Mouse (Mus musculus) CD4-positive, CD25-positive, alpha-beta regulatory T cell, adult 2 months (primary cell): Measurements from ENCODE around the gene Pik3c2b.

Experiments used
- DNase-seq: peaks from one replicate; pipeline ENCODE4 v3.0.0-alpha.2; 2012; ENCODE audit warnings: low read depth, low spot score

Gene Pik3c2b

DNA sequence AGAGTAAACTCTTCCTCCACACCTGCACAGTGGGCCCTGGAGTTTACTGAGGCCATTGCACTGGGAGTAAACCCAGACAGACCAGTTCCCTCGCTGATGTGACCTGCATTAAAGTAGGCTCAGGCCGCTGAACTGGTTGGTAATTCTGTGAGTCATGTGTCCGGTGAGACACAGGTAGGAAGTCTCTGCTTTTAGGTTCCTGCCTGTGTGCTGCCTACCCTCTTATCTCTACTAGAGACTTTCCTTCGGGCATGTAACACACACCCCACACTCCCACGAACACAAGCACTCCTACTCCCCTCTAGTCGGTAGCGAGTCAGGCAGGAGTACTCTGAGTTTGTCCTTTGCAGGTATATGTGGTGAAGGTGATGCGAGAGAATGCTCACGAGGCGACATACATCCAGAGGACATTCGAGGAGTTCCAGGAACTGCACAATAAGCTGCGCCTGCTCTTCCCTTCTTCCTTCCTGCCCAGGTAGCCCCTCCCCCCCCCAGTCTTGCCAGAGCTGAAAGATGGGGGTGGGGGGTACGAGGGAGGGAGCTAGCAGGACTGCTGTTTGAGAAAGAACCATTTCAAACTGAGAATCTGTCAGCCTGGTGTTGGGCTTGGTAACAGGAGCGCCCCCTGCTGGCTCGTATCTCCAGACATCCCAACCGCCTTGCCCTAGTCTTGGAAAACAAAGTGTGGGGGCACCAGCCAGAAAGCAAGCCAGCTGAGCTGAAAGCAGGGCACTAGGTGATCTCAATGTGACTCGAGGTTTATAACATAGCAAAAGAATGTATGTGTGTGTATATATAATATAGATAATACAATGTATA lies 55.7 kb downstream of the Pik3c2b start:
- peak; percentile 87 for DNase-seq

DNA sequence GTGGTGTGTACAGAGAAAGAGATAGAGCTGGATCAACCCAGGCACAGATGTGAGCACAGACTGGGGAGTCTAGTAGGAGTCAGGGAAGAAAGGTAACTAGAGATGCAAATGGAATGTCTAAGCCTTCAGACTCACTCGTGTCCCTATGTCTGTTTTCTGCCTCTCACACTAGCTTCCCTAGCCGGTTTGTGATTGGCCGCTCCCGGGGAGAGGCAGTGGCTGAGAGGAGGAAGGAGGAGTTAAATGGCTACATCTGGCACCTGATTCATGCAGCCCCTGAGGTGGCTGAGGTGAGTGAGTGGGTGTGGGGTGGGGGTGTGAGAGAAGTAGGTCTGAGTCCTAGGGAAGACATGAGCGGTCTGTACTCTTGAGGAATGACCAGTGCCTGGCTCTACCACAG lies 56.6 kb downstream of the Pik3c2b start:
- DNase-seq = no peak

DNA sequence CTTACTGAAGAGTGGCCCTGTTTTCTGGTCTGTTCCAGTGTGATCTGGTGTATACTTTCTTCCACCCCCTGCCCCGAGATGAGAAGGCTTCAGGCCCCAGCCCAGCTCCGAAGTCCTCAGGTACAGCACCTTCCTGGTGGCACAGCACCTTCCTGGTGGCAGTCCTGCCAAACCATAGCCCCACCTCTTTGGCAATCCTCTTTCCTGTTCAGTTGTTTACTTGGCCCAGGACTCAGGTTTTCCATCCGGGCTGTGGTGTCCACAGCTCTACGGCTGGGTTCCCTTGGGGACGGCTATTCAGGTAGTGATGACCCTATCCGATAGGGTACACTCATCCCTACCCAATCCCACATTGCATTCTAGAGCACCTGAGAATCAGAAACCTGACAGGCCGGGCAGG lies 57.8 kb downstream of the Pik3c2b start:
- no peak for DNase-seq

DNA sequence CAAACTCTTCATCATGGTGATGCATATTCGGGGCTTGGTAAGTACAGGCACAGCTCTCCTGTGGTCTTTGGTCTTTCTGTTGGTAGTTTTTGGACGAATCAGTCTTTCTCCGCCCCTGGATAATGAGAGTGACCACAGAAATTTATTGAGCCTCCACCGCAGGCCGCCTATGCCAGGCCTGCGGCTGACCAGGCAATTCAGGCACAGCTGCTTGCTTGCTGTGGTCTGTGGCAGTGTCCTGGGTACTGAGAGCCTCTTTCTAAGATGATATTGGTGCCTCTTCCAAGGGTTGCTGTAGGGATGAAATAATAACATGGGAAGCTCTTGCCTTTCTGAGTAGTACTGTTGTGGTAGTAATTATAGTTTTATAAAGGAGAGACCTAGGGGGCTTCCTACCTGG lies 58.4 kb downstream of the Pik3c2b start:
- no peak for DNase-seq

DNA sequence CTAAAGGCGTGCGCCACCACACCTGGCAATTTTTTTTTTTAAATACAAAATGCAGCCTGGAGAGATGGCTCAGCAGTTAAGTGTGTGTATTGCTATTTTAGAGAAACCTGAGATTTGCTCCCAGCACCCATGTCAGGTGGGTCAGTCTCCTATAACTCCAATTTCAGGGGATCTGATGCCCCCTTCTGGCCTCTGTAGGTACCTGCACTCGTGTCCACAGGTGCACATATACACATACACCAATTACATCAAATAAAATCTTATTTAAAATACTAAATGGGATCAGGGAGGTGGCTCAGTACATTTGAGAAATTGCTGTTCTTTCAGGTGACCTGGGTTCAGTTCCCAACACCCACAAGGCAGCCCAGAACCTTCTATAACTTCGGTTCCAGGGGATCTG lies 70.6 kb downstream of the Pik3c2b start:
- DNase-seq = no peak

DNA sequence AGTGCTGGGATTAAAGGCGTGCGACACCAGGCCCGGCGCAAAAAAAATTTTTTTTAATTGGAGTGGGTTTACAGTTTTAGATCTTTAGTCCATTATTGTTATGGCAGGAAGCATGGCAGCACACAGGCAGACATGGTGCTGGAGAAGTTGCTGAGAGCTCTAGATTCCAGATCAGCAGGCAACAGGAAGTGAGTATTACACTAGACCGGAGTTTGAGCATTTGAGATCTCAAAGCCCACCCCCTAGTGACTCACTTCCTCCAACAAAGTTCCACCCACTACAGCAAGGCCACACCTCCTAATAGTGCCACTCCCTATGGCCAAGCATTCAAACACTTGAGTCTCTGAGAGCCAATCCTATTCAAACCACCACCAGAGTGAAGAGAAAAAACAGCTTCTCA lies 72.7 kb downstream of the Pik3c2b start:
- DNase-seq = no peak

DNA sequence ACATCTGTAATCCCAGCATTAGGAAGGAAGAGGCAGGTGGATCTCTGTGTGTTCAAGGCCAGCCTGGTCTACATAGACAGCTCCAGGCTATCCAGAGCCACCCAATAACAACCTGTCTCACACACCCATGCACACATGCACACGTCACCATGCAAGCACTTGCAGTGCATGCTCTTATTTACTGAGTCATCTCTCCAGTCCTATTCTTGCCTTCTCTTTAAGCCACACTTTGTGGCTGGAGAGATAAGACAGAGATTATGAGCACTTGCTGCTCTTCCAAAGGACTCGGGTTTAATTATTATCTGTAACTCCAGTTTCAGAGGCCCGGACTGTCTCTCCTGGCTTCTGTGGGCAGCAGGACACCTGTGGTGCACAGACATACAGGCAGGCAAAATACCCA lies 73.4 kb downstream of the Pik3c2b start:
- DNase-seq = no peak

DNA sequence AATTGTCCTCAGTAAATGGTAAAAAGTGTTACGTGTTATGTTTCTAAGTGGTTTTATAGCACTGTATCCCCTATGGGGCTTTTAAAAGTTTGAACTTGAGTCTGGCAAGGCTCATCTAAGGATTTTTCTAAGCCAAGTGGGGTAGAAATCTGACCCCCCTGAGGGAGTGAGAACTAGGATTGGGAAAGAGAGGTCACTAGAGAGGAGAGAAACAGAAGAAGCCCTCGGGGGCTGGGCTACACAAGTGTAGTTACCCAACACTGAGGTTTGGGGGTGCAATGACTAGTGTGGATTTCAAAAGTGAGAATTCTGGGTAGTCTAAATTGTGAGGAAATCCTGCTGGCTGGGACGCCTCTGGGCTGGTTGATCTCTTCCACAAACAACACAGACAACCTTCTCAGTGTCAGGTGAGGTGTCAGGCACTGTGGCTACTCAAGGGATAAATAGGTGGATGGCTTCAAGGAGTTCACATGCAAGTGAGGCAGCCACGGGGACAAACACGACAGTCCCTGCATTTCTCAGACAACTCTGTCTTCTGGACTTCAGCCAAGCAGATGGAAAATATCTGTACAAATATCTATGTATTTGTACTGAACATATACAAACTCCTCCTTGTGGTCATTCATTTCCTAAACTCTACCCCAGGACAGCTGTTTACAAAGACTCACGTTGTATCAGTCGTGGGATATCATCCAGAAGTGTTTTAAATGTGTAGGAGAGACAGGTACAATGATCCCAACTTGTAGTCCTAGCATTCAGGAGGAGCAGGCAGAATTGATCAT lies 74.7 kb downstream of the Pik3c2b start:
- no peak for DNase-seq

DNA sequence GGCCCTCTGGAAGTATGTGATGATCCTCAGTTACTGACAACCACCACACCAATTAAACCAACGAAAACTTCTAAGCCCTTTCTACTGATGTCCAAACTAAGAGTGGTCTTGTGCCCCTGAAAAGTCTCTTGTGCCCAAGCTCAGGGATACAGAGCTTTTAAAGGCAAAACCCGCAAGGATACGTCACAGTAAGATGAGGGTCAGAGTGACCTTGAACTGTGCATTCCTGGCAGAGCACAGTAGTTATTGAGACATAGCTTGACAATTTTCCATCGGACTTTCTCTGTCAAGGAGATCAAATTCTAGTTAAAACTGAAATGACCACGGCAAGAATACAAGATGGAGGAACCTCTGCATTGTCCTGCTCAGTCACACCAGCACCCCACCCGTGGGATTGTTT lies 75.8 kb downstream of the Pik3c2b start:
- DNase-seq = no peak

DNA sequence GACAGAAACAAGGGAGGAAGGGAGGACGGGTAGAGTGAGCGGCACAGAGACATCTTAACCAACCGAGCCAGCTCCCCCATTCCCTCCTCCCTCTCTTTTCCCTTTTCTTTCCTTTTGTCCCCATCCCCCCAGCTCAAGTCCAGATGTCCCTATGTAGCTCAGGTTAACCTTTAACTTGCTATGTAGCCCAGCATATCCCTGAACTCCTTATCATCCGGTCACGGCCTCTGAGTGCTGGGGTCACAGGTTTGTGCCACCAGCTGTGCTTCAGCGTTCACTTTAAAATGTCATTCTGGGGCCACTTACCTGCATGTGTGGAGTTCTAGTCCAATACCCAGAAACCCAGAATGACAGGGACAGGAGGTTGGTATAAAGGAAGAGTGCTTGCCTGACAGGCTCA lies 78.7 kb downstream of the Pik3c2b start:
- DNase-seq = no peak

DNA sequence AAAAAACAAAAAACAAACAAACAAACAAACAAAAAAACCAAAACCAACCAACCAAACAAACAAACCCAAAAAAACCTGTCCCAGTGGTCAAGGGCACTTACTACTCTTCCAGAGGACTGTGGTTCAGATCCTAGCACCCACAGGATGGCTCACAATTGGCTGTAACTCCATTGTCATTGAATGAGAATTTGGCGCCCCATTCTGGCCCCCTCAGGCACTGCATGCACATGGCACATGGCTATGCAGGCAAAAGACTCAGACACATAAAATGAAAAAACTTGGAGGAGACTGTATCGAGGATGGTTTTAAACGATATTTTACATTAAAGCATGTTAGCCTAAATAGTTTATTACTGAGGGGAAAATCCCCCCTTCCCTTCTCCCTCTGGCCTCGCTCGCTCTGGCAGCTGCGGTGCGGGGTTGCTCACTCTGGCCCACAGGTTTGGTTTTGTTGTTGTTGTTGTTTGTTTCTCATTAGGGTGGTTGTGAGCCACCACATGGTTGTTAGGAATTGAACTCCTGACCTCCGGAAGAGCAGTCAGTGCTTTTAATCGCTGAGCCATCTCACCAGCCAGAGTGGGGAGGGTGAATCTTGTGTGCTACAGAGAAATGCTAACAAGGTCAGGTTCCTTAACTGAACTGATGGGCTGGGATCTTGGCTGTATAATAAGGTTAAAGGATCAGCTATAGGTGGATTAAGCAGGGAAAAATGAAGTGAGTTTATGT lies 80.3 kb downstream of the Pik3c2b start:
- no peak for DNase-seq

DNA sequence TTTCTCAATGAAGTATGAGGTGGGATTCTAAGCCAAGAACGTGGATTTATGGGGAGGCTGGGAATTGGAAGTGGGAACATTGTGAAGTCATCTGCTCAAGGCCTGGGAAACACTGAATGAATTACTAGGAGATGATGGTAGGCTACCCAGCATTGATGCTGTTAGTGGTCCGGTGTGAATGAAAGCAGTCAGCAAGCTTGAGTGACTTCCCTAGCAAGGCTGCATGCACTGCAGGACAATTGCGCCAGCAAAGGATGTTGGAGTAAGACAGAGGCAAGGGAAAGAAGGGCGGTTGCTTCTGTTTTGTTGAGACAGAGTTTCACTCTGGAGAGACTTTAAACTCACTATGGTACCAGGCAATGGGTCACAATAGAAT lies 80.9 kb downstream of the Pik3c2b start:
- no peak for DNase-seq

DNA sequence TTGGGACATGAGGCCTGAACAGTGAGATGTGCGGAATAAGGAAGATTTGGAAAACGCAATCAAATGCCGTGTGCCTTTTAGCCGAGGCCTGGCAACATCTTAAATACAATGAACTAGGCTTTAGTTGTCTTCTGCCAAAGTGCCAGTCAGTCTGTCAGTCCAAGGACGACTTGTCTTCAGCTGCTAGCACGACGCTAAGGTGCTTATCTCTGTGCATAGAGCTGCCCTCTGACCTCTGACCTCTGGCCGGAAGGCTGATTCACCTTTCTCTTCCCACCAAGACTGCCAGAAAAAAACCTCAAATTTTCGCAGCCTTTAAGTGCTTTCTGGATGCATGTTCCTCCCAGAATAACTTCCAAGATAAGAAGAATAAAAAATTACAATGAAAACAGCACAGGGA lies 81.9 kb downstream of the Pik3c2b start:
- DNase-seq = no peak

DNA sequence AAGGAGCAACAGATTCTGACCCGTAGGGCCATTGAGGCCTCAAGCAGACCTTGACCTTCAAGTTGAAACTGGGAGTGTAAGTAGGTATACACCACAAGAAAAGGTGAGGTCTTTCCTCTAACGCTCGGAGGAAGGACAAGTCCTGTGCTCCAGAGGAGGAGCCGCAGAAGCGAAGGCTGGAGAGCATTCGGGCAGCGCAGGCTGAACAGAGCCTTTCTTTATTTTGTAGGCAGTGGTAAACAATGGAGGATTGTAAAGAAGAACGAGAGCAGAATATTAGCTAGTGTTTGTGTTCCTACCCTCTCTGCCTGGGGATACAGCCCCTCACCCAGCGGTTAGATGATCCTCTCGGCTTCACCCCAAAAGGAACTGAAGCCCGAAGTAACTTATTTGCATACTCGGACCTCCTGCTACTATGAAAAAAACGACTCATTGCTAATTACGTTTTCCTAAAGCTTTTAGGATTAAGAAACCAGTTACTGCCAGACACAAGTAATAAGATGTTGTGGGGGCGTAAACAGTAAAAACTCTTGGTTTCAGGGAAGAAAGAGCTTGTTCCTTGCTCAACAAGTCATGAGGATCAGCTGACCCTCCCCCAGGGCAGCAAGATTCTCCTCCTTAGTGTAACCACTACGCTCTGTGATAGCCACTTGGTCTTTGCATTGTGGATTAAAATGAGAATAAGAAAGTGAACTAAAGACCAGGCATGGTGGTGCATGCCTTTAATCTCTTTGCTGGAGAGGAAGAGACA lies 84.2 kb downstream of the Pik3c2b start:
- DNase-seq = no peak

DNA sequence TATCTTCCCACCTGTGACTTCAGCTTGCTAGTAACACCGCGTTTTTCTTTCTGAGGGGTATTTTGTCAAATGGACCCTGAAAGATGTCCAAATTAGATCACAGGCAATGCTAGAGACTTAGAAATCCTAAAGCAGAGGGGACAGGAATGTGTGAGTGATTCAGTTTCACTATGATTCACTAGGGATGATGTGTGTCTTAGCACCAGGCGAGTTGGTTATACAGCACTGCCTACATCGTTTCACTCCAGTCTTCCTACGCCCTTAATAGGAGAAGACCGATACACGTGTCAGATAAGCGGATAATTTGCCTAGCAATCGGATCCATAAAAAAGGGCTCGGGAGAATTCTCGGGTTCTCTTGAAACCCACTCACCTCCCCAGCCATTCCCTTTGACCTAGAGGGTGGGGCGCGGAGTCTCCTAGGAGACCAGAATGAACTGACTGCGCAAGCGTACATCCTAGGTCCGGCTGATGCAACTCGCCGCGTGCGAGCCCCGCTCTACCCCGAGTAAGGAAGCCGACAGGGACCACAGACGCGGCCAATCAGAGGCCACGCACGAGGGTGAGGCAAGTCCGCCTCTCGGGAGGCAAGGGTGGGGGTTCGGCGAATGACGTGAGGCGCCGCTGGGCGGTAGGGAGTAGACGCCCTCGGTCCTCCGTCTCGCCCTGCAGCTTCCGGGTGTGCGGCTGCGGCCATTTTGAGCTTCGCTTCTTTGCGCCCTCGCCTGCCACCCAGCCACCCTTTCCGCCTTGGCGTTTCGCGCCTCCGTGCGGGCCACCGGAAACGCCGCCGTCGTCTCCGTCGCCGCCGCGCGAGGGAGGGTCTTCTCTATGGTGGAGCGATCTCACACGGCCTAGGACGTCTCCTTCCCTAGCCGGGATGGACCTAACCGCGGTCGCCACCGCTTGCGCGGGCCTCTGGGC lies 85.4 kb downstream of the Pik3c2b start, which contains the start of gene Ppp1r15b:
Gene Ppp1r15b (plus strand): TSS at position 506 of the 923 bp plus-strand sequence.
- peak; percentile 99 for DNase-seq

DNA sequence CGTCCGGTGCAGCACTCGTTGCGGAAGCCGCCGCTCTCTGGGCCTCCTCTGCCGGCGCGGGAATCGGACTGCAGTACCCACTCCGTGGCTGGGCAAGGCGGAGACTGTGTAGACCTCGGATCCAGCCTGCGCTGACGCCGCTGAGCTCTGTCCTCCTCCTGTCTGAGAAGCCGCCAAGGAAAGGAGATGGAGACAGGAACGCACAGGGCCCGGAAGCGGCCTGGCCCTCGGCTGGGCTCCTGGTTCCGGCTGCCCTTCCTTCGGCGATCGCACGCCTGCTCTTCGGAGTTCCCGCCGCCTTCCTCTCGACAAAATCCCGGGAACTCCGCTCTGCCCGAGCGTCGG lies 86.1 kb downstream of the Pik3c2b start:
- DNase-seq = no peak

DNA sequence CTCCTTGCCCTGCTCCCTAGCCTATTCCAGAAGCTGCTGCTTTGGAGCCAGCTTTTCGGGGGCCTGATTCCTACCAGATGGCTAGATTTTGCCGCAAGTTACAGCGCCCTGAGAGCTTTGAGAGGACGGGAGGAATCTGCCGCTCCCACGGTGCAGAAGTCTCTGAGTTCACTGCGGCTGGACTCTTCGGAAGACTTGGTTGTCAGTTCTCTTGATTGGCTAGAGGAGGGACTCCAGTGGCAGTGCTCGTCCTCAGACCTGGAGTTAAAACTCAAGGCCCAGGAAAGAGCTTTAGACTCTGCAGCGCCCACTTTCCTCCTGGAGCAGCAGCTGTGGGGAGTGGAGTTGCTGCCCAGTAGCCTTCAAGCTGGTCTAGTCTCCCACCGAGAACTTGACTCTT lies 86.5 kb downstream of the Pik3c2b start:
- no peak for DNase-seq

DNA sequence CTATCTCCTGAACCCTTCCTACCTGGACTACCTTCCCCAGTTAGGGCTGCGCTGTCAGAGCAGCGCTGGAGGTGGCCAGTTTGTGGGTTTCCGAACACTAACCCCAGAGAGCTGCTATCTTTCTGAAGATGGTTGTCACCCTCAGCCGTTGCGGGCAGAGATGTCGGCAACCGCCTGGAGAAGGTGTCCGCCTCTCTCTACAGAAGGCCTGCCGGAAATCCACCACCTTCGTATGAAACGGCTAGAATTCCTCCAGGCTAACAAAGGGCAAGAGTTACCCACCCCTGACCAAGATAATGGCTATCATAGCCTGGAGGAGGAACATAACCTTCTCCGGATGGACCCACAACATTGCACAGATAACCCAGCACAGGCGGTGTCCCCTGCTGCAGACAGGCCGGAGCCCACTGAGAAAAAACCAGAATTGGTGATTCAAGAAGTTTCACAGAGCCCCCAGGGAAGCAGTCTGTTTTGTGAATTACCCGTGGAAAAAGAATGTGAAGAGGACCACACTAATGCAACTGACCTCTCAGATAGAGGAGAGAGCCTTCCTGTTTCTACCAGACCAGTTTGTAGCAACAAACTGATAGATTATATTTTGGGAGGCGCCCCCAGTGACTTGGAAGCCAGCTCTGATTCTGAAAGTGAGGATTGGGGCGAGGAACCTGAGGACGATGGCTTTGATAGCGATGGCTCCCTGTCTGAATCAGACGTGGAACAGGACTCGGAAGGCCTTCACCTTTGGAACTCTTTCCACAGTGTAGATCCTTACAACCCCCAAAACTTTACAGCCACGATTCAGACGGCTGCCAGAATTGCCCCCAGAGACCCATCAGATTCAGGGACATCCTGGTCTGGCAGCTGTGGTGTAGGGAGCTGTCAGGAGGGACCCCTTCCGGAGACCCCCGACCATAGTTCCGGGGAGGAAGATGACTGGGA lies 87.2 kb downstream of the Pik3c2b start:
- DNase-seq = peak; percentile 47

DNA sequence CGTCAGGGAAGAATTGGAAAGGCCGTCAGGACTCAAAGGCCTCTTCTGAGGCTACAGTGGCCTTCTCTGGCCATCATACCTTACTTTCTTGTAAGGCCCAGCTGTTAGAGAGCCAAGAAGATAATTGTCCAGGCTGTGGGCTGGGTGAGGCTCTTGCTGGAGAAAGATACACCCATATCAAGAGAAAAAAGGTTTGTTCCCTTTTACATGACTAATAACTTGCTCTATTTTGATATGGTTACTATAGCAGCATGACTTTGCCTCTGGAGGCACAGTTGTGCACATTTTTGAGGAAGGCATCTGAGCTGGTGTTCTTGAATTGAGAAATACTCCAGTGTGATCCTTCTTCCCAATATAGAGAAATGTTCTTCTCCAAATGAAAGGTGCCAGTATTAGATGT lies 88.0 kb downstream of the Pik3c2b start:
- DNase-seq = peak; percentile 23

DNA sequence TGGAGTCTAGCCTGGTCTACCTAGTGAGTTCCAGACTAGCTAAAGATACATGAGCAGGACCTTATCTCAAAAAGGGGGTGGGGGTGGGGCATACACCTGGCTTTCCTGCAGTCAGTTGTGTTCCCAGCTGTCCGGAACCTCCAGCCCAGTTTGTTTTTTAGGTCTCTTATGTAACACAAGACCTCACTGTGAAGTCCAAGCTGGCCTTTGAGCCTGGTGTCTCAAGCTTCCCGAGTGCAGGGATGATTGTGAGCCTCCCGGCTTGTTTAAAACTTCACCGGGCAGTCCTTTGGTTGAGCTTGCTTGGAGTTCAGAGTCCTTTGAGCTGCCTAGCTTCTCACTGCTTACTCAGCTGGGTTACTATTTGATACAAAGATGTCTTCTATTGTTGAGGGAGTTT lies 88.6 kb downstream of the Pik3c2b start:
- peak; percentile 23 for DNase-seq
